Mouse (Mus musculus): ENCODE data around the gene Cacna1c. TPM values are rescaled to one million over a fixed set of nuclear protein-coding genes. Genes with fewer than 3 reads are reported as not detected.
A peak's percentile ranks its signal among the peaks of the same experiment; 100 is the strongest.

The Cacna1c gene
- polyA plus RNA-seq, 1 experiment, result 19.1 TPM

DNA sequence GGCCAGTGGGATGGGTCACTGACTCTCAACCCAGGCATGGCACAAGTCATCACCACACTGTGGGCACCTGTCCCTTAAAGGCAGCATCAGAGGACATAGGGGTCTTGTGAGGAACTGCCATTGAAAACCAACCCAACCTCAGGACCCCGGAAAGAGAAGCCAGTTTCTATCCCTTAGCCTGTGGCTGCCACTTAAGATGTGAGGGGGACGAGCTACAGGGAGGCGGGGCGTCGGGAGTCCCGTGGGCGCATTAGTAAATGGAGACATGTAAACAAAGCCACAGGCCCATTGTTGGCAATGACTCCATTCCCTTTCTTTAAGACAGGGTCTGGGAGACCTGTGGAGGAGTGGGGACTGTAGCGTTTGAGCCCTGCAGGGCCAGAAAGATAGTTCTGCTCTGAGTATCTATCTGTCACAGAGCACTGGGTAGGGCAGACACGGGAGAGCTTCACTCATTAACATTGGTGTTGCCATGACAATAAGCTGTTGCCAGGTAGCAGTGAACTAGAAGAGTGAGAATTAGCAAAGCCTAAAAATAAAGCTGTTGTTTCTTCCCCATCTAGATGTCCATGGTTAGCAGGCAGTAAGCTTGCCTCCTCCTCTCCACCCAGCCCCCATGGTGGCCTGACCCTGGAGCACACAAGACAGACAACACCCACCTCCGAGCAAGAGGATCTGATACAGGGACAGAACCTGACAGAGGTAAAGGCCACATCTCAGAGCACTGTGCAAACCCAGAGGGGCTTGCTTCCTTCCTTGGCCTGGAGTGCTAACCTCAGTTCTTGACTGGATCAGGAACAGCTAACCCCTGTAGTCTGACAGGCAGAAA is 218.6 kb downstream of the Cacna1c start:
- TF ChIP-seq POLR2A (IDR thresholded peaks at IDR 0.05; ENCODE audit: borderline replicate concordance, extremely low read depth, insufficient read depth, insufficient read length, poor library complexity, severe bottlenecking) (no peak), CTCF (IDR thresholded peaks at IDR 0.05; ENCODE audit: borderline replicate concordance, extremely low read depth, insufficient read depth, insufficient read length) (no peak)
- DNase-seq (ENCODE audit: low read depth), result peak; percentile 86

- TF ChIP-seq CTCF (IDR thresholded peaks at IDR 0.05; ENCODE audit: borderline replicate concordance, extremely low read depth, insufficient read depth, insufficient read length) (no peak), POLR2A (IDR thresholded peaks at IDR 0.05; ENCODE audit: borderline replicate concordance, extremely low read depth, insufficient read depth, insufficient read length, poor library complexity, severe bottlenecking) (no peak)
- no peak for DNase-seq (ENCODE audit: low read depth)
Observed at GRCm38 (mm10) chr6:118976617-118977016, 219.6 kb downstream of the Cacna1c start.

- TF ChIP-seq CTCF (IDR thresholded peaks at IDR 0.05; ENCODE audit: borderline replicate concordance, extremely low read depth, insufficient read depth, insufficient read length), result no peak
- no peak for TF ChIP-seq POLR2A (IDR thresholded peaks at IDR 0.05; ENCODE audit: borderline replicate concordance, extremely low read depth, insufficient read depth, insufficient read length, poor library complexity, severe bottlenecking)
- no peak for DNase-seq (ENCODE audit: low read depth)
Observed at GRCm38 (mm10) chr6:118971844-118972531, 224.2 kb downstream of the Cacna1c start.

GRCm38 (mm10) chr6:118968776-118969175 is 227.4 kb downstream of the Cacna1c start:
- no peak for TF ChIP-seq CTCF (IDR thresholded peaks at IDR 0.05; ENCODE audit: borderline replicate concordance, extremely low read depth, insufficient read depth, insufficient read length)
- TF ChIP-seq POLR2A (IDR thresholded peaks at IDR 0.05; ENCODE audit: borderline replicate concordance, extremely low read depth, insufficient read depth, insufficient read length, poor library complexity, severe bottlenecking), result no peak
- no peak for DNase-seq (ENCODE audit: low read depth)

- peak; percentile 67 for DNase-seq (ENCODE audit: low read depth)
Observed at GRCm38 (mm10) chr6:118966904-118967303, 229.3 kb downstream of the Cacna1c start.

GRCm38 (mm10) chr6:118965577-118965976 is 230.6 kb downstream of the Cacna1c start:
- DNase-seq (ENCODE audit: low read depth), result no peak
- TF ChIP-seq CTCF (IDR thresholded peaks at IDR 0.05; ENCODE audit: borderline replicate concordance, extremely low read depth, insufficient read depth, insufficient read length), result no peak
- no peak for TF ChIP-seq POLR2A (IDR thresholded peaks at IDR 0.05; ENCODE audit: borderline replicate concordance, extremely low read depth, insufficient read depth, insufficient read length, poor library complexity, severe bottlenecking)

More at GRCm38 (mm10) chr6:118966904-118967303, 229.3 kb downstream of the Cacna1c start:
- TF ChIP-seq CTCF (IDR thresholded peaks at IDR 0.05; ENCODE audit: borderline replicate concordance, extremely low read depth, insufficient read depth, insufficient read length) (no peak), POLR2A (IDR thresholded peaks at IDR 0.05; ENCODE audit: borderline replicate concordance, extremely low read depth, insufficient read depth, insufficient read length, poor library complexity, severe bottlenecking) (no peak)

GRCm38 (mm10) chr6:118963806-118964205 is 232.4 kb downstream of the Cacna1c start:
- no peak for TF ChIP-seq POLR2A (IDR thresholded peaks at IDR 0.05; ENCODE audit: borderline replicate concordance, extremely low read depth, insufficient read depth, insufficient read length, poor library complexity, severe bottlenecking)
- TF ChIP-seq CTCF (IDR thresholded peaks at IDR 0.05; ENCODE audit: borderline replicate concordance, extremely low read depth, insufficient read depth, insufficient read length), result no peak
- DNase-seq (ENCODE audit: low read depth), result no peak

GRCm38 (mm10) chr6:118963283-118963682 is 232.9 kb downstream of the Cacna1c start:
- no peak for DNase-seq (ENCODE audit: low read depth)
- TF ChIP-seq POLR2A (IDR thresholded peaks at IDR 0.05; ENCODE audit: borderline replicate concordance, extremely low read depth, insufficient read depth, insufficient read length, poor library complexity, severe bottlenecking) (no peak), CTCF (IDR thresholded peaks at IDR 0.05; ENCODE audit: borderline replicate concordance, extremely low read depth, insufficient read depth, insufficient read length) (no peak)

DNA sequence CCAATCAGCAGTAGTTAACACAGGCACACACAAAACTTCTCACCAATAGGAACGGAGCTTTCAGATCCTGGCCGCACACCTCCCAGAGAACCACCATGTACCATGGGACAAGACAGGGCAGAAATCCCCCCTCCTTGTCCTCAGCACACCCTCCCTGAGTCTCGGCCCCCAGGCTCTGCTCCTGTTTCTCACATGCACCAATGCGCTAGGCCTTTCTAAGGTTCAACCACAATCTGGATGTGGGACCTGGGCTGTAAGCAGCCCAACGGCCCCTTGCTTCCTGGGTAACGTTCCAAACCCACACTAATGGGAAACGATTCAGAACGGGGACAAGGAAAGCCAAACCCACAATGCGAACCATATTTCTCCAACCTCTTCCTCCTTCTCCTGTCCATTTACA is 237.7 kb downstream of the Cacna1c start:
- DNase-seq (ENCODE audit: low read depth), result no peak
- TF ChIP-seq POLR2A (IDR thresholded peaks at IDR 0.05; ENCODE audit: borderline replicate concordance, extremely low read depth, insufficient read depth, insufficient read length, poor library complexity, severe bottlenecking), result no peak
- no peak for TF ChIP-seq CTCF (IDR thresholded peaks at IDR 0.05; ENCODE audit: borderline replicate concordance, extremely low read depth, insufficient read depth, insufficient read length)

DNA sequence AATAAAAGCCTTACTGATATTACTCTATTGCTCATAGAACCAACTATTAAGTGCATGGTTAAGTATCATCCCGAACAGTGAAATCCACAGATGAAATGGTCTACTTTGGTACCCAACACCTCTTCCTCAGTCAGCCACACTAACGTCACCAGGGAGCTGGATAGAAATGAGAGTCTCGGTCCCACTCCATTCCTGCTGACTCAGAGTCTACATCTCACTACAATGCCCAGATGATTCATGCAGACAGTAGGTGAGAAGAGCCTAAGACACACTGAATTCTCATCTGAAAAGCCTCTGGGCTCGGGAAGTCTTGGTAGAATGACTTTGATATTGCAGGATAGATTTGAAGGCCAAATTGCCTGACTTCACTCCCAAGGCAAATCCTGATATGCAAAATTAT is 240.0 kb downstream of the Cacna1c start:
- DNase-seq (ENCODE audit: low read depth), result no peak
- TF ChIP-seq POLR2A (IDR thresholded peaks at IDR 0.05; ENCODE audit: borderline replicate concordance, extremely low read depth, insufficient read depth, insufficient read length, poor library complexity, severe bottlenecking) (no peak), CTCF (IDR thresholded peaks at IDR 0.05; ENCODE audit: borderline replicate concordance, extremely low read depth, insufficient read depth, insufficient read length) (no peak)

- TF ChIP-seq CTCF (IDR thresholded peaks at IDR 0.05; ENCODE audit: borderline replicate concordance, extremely low read depth, insufficient read depth, insufficient read length) (no peak), POLR2A (IDR thresholded peaks at IDR 0.05; ENCODE audit: borderline replicate concordance, extremely low read depth, insufficient read depth, insufficient read length, poor library complexity, severe bottlenecking) (no peak)
Observed at GRCm38 (mm10) chr6:118955777-118956176, 240.4 kb downstream of the Cacna1c start.

More at GRCm38 (mm10) chr6:118955777-118956176, 240.4 kb downstream of the Cacna1c start:
- DNase-seq (ENCODE audit: low read depth), result no peak
